Mouse (Mus musculus) embryonic facial prominence, embryonic 14.5 days (tissue): Measurements from ENCODE around the gene Zzz3. TPM values are rescaled to one million over a fixed set of nuclear protein-coding genes. Genes with fewer than 3 reads are reported as not detected.
"Not testable (repeated sequence)": the region's sequence is repeated elsewhere in the genome, so short reads cannot be mapped to it uniquely, and the experiment has no call there.

Experiments
- ATAC-seq: fragments of 200-750 bp; cut with Nextera tagmentation; 2 replicates; pipeline ENCODE4 v1.8.0; 2017; ENCODE audit warnings: low read depth, moderate number of reproducible peaks, moderate TSS enrichment
- DNase-seq: peaks from one replicate; pipeline ENCODE4 v3.0.0-alpha.2; 2015; ENCODE audit warnings: low spot score
- H3K27ac ChIP-seq: fragments of 300-500 bp; sonication (generic); replicated peaks from 2 replicates; pipeline ENCODE4 v1.5.1; 2014; ENCODE audit warnings: low read depth, mild to moderate bottlenecking, low read length, moderate library complexity
- H3K27me3 ChIP-seq: fragments of 300-500 bp; sonication (generic); replicated peaks from 2 replicates; pipeline ENCODE4 v1.6.1; 2014; ENCODE audit warnings: low read length; ENCODE audit not compliant: control insufficient read depth, insufficient read depth
- H3K36me3 ChIP-seq: fragments of 300-500 bp; sonication (generic); 2 replicates; pipeline ENCODE4 v1.6.1; 2014; ENCODE audit warnings: low read length, mixed read lengths; ENCODE audit not compliant: control insufficient read depth, insufficient read depth
- H3K4me1 ChIP-seq: fragments of 300-500 bp; sonication (generic); 2 replicates; pipeline ENCODE4 v1.6.1; 2014; ENCODE audit warnings: antibody characterized with exemption, low read length; ENCODE audit not compliant: control insufficient read depth, insufficient read depth
- H3K4me2 ChIP-seq: fragments of 300-500 bp; sonication (generic); 2 replicates; pipeline ENCODE4 v1.6.1; 2014; ENCODE audit warnings: low read depth, mild to moderate bottlenecking, low read length, moderate library complexity, mixed read lengths
- H3K4me3 ChIP-seq: fragments of 300-500 bp; sonication (generic); 2 replicates; pipeline ENCODE4 v1.5.1; 2014; ENCODE audit warnings: low read depth, mild to moderate bottlenecking, low read length
- H3K9ac ChIP-seq: fragments of 300-500 bp; sonication (generic); 2 replicates; pipeline ENCODE4 v1.6.1; 2014; ENCODE audit warnings: low read depth, mild to moderate bottlenecking, low read length, moderate library complexity, mixed read lengths
- H3K9me3 ChIP-seq: fragments of 300-500 bp; sonication (generic); 2 replicates; pipeline ENCODE4 v1.6.1; 2016; ENCODE audit warnings: low read length; ENCODE audit not compliant: control insufficient read depth
- WGBS: fragments of 180-500 bp; shearing (Covaris S2); extraction: QIAGEN DNeasy Blood & Tissue Kit; methylation state at CpG from one replicate; pipeline ENCODE4 v1.1.7; 2014; 5-methylcytosine and 5-hydroxymethylcytosine counted together
- polyA plus RNA-seq: library from polyadenylated mRNA; unstranded; fragments of >200 nt; fragmentation: Nextera tagmentation; extraction: Ambion mirVana; gene quantifications from 2 replicates; pipeline ENCODE4 v1.2.1, GENCODE M21; 2014

The Zzz3 gene
- polyA plus RNA-seq, 1 experiment from 2014 or later, result 48.3 TPM

DNA sequence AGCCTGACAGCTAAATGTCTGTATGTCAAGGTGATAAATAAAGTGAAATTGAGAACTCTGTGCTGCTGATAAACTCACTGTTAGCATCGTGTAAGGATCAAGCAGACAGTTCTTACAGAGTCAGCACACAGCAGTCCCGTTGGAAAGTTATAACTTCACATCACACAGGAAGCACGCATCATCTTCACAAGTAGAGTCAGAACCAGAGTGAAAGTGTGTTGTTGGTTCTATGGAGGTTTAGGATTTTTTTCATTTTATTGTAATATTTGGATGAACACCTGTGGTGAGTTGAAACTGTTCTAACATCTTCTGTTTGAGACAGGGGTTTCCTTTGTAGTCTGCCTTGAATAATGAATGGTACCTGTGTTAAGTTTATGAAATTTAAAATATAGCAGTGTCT lies 48.8 kb downstream of the Zzz3 start:
- Histone ChIP-seq H3K27ac (no peak overlapping the region), H3K4me3 (no peak overlapping the region), H3K36me3 (peaks cover 22% of the 10 kb centered on the region; the same call in 1 of the 2 replicates), H3K4me1 (no peaks in the 10 kb centered on the region), H3K9ac (no peak overlapping the region), H3K4me2 (no peak overlapping the region), H3K27me3 (no peaks in the 10 kb centered on the region), H3K9me3 (no peaks in the 10 kb centered on the region)
- 84% methylated on average over 3 of the region's 3 CpGs for WGBS
- ATAC-seq (no peak), DNase-seq (no peak)

GRCm38 (mm10) chr3:152446966-152447365 lies 51.7 kb downstream of the Zzz3 start:
- no peak overlapping the region for H3K27ac ChIP-seq
- WGBS, result 93% methylated on average over 1 of the region's 1 CpGs
- no peaks in the 10 kb centered on the region for H3K9me3 ChIP-seq
- ATAC-seq (no peak), DNase-seq (no peak)
- no peaks in the 10 kb centered on the region for H3K4me1 ChIP-seq
- no peak overlapping the region for H3K9ac ChIP-seq
- H3K36me3 ChIP-seq, result peaks cover 40% of the 10 kb centered on the region
- no peak overlapping the region for H3K4me3 ChIP-seq
- H3K27me3 ChIP-seq, result no peaks in the 10 kb centered on the region
- H3K4me2 ChIP-seq, result no peak overlapping the region

DNA sequence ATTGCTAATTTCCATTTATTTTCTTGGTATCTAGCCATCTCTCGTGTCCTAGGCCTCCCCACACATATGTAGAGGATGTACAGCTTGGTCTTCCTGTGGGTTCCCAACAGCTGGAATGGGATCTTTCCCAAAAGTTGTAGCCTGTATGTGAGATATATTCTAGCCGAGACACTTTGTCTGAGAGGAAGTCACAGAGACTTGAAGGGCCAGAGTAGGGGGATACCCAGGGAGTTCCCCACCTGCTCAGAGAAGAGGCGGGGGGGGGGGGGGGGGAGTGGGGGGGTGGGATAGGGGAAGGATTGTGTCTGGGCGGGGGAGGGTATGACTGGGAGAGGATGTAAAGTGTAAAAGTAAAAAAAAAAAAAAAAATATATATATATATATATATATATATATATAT lies 57.9 kb downstream of the Zzz3 start:
- no peaks in the 10 kb centered on the region for H3K27me3 ChIP-seq
- WGBS, result 85% methylated on average over 3 of the region's 4 CpGs
- no peaks in the 10 kb centered on the region for H3K4me1 ChIP-seq
- H3K36me3 ChIP-seq, result peaks cover 91% of the 10 kb centered on the region
- H3K4me2 ChIP-seq, result no peak overlapping the region
- H3K4me3 ChIP-seq, result no peak overlapping the region
- no peak overlapping the region for H3K9ac ChIP-seq
- ATAC-seq (no peak), DNase-seq (no peak)
- H3K9me3 ChIP-seq, result no peaks in the 10 kb centered on the region
- H3K27ac ChIP-seq, result no peak overlapping the region

DNA sequence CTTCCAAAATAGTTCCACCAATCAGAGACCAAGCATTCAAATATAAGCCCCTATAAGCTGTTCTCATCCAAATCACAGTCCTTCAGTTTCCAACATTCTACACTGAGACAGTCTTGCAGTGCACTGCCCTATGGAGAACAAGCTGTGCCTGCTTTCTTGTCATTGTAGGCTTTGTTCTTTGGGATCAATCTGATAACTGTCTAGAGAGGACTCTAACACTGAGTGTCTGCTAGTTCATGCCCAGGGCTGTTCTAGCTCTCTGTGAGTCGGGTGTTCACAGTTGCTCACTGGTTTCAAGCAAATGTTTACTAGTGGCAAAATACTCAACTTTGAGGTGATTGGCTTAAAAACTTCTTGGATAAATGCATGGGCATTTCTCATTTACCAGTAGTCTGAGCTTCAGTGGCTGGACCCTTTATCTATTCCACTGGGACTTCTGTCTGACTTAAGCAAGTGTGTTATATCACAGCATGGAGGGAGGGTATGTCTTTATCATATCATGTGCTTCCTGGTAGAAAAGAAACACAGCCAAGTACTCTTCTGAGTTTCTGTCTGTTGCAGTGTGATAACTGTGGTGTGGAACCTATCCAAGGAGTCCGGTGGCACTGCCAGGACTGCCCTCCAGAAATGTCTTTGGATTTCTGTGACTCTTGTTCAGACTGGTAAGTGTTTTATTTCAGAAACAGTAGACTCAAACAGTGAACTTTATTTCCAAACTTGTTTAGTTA lies 62.2 kb downstream of the Zzz3 start:
- no peaks in the 10 kb centered on the region for H3K4me1 ChIP-seq
- H3K27me3 ChIP-seq, result no peaks in the 10 kb centered on the region
- H3K4me2 ChIP-seq, result no peak overlapping the region
- no peak overlapping the region for H3K27ac ChIP-seq
- DNase-seq, result no peak
- peaks cover 73% of the 10 kb centered on the region for H3K36me3 ChIP-seq
- H3K9ac ChIP-seq, result no peak overlapping the region
- H3K9me3 ChIP-seq, result no peaks in the 10 kb centered on the region
- ATAC-seq, result no peak
- no peak overlapping the region for H3K4me3 ChIP-seq
- WGBS, result 89% methylated on average over 2 of the region's 2 CpGs

DNA sequence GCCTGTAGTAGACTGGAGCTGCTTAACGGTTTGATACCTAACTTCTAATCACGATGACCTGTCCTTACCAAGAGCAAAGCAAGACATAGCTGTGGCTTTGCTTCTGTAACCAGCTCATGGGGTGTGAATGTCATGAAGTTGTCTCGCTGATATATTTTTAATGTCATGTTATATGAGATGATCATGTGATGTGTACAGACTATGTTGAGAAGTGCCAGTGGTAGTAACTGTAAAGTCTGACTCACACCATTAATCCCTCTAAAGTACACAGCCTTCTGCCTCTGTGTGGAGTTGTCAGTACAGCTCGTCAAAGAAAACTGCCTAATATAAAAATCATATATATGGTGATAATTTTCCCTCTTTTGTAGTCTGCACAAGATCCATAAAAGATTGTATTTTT lies 63.6 kb downstream of the Zzz3 start:
- H3K36me3 ChIP-seq, result peaks cover 73% of the 10 kb centered on the region
- ATAC-seq, H3K27ac ChIP-seq, H3K9me3 ChIP-seq, H3K4me1 ChIP-seq, DNase-seq, H3K27me3 ChIP-seq, H3K4me3 ChIP-seq, H3K4me2 ChIP-seq, H3K9ac ChIP-seq: not testable (repeated sequence)
- 87% methylated on average over 4 of the region's 4 CpGs for WGBS

- peaks cover 54% of the 10 kb centered on the region for H3K36me3 ChIP-seq
- 38% methylated on average over 4 of the region's 4 CpGs for WGBS
- H3K4me1 ChIP-seq, result no peaks in the 10 kb centered on the region
- H3K9me3 ChIP-seq, result no peaks in the 10 kb centered on the region
- H3K27me3 ChIP-seq, result no peaks in the 10 kb centered on the region
- DNase-seq (no peak), ATAC-seq (no peak)
- no peak overlapping the region for H3K4me2 ChIP-seq
- H3K9ac ChIP-seq, result no peak overlapping the region
- no peak overlapping the region for H3K27ac ChIP-seq
- H3K4me3 ChIP-seq, result no peak overlapping the region
These were observed 65.5 kb downstream of the Zzz3 start for GRCm38 (mm10) chr3:152460802-152461201.

DNA sequence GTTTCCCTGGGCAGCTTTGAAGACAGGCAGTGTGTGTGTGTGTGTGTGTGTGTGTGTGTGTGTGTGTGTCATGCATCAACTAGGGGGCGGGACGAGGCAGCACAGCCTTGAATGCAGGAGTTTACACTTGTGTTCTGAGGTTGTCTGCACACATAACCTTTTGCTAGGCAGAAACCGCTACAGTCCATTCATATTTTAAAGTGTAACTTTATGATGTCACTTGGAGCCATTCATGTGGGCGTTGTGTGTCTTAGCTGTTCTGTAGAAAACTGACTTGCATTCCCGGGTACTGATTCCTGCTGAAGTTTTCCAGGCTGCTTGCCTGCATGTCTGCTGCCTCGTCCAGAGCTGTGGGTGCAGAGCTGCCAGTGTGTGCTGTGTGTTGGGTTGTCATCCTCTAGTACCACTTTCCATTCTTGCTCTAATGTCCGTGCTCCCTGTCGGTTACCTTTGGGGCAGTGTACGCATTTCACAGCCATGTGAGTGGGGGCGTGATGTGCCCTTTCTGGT lies 66.8 kb downstream of the Zzz3 start:
- H3K36me3 ChIP-seq, result peaks cover 42% of the 10 kb centered on the region
- H3K27ac ChIP-seq, result no peak overlapping the region
- H3K9ac ChIP-seq, result no peak overlapping the region
- no peak for ATAC-seq
- H3K27me3 ChIP-seq, result no peaks in the 10 kb centered on the region
- no peak for DNase-seq
- no peaks in the 10 kb centered on the region for H3K9me3 ChIP-seq
- no peak overlapping the region for H3K4me3 ChIP-seq
- 82% methylated on average over 10 of the region's 10 CpGs for WGBS
- no peak overlapping the region for H3K4me2 ChIP-seq
- H3K4me1 ChIP-seq, result no peaks in the 10 kb centered on the region

DNA sequence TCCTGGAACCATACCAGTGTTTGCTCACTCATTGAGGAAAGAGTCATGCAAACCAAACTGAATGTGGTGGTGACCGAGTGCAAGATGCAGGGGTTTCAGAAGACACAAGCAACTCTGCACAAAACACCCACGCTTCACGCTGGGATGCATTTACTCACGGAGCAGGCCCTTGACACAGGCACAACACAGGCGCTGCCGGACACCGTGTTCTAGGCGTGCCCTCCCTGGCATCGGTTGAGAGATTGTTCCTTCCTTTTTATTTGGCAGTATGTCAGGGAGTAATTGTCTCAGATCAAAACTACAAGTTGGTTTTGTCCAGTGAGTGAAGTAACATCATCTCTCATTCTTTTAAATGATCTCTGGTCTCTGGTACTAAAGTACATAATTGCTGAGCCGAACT lies 67.6 kb downstream of the Zzz3 start:
- Histone ChIP-seq H3K9me3 (no peaks in the 10 kb centered on the region), H3K27ac (no peak overlapping the region), H3K36me3 (peaks cover 34% of the 10 kb centered on the region), H3K4me2 (no peak overlapping the region), H3K4me1 (no peaks in the 10 kb centered on the region), H3K27me3 (no peaks in the 10 kb centered on the region), H3K9ac (no peak overlapping the region), H3K4me3 (no peak overlapping the region)
- ATAC-seq (no peak), DNase-seq (no peak)
- WGBS, result 93% methylated on average over 10 of the region's 10 CpGs

DNA sequence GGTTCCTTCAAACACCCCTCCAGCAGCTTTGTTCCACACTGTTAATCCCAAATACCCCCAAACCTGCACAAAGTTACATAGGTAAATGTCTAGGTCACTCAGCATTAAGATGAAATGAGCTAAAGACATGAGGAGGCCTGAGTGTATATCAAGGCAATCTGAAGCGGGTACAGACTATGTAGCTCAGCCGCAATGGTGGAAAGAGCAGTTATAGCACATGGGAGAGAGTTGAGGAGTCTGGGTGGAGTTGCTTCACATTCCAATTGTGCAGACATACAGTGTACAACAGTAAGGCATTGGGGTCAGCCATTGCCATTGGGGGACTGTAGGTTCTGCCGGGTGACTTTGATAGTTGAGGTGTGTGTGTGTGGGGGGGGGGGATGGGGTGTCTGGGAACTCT lies 69.2 kb downstream of the Zzz3 start:
- Histone ChIP-seq H3K9ac (no peak overlapping the region), H3K4me2 (no peak overlapping the region), H3K4me3 (no peak overlapping the region), H3K4me1 (peaks cover 9% of the 10 kb centered on the region; the same call in 1 of the 2 replicates), H3K27ac (no peak overlapping the region), H3K36me3 (peaks cover 27% of the 10 kb centered on the region), H3K9me3 (no peaks in the 10 kb centered on the region), H3K27me3 (no peaks in the 10 kb centered on the region)
- DNase-seq (no peak), ATAC-seq (no peak)
- 100% methylated on average over 3 of the region's 3 CpGs for WGBS
